23 mouse cellular contexts compared by ENCODE assay signal in the genomic region with DNA sequence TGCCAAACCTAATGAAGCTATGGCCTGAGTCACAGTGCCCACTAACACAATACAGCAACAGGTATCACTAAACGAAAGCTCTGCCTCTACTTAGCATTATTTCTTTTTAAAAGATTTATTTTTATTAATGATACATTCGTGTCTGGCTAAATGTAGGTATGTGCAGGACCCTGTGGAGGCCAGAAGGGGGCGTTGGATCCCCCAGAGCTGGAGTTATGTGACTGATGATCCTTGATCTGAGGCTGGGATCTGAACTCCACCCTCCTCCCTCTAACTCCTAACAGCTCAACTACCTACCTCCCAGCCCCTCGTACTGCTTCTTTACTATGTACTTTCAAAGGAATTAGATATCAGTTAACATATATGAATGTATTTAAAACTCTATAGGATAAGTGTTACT. TPM values are rescaled to one million over a fixed set of nuclear protein-coding genes. Genes with fewer than 3 reads are reported as not detected.
DNase-seq lines count a peak whose midpoint lies in the region; ATAC-seq and TF ChIP-seq lines count a peak whose summit lies in the region.
"Had no signal": no experiment of that assay in that cellular context is flagged by ENCODE, and none has a peak within 500 bp of the region (broad histone marks: within the 10 kb centered on the region; RNA-seq: fewer than 3 reads in every experiment).

No protein-coding gene starts in this region.

- no peak for TF ChIP-seq RAD21 in MEL (IDR thresholded peaks at IDR 0.05; ENCODE audit: low read depth, low read length)

- no peak for TF ChIP-seq EP300 in MEL (IDR thresholded peaks at IDR 0.05; ENCODE audit: low read depth in 1 of 2, low read length in 2 of 2)

- ATAC-seq in intestine, postnatal 0 days, result no peak
- no peak for ATAC-seq in intestine, embryonic 16.5 days
- ATAC-seq in midbrain, embryonic 11.5 days (ENCODE audit: low FRiP score), result no peak
- ATAC-seq in midbrain, embryonic 14.5 days (ENCODE audit: low FRiP score, low TSS enrichment), result no peak
- ATAC-seq in forebrain, embryonic 14.5 days, result no peak
- ATAC-seq: forebrain, embryonic 16.5 days; intestine, embryonic 15.5 days had no signal

- no peak overlapping the region for H3K4me2 ChIP-seq in intestine, postnatal 0 days (replicated peaks; ENCODE audit: low read depth)
- H3K4me2 ChIP-seq in intestine, embryonic 16.5 days (ENCODE audit: low read depth, low read length), result no peak overlapping the region
- no peak overlapping the region for H3K4me2 ChIP-seq in midbrain, embryonic 11.5 days
- no peak overlapping the region for H3K4me2 ChIP-seq in midbrain, embryonic 14.5 days (ENCODE audit: low read length)
- H3K4me2 ChIP-seq in forebrain, embryonic 14.5 days (ENCODE audit: low read length), result no peak overlapping the region
- H3K4me2 ChIP-seq: embryonic facial prominence, embryonic 13.5 days; heart, embryonic 13.5 days; hindbrain, embryonic 14.5 days; intestine, embryonic 15.5 days; neural tube, embryonic 13.5 days; stomach, embryonic 15.5 days had no signal

- no peak overlapping the region for H3K27ac ChIP-seq in intestine, postnatal 0 days (ENCODE audit: low read depth, low read length)
- no peak overlapping the region for H3K27ac ChIP-seq in intestine, embryonic 16.5 days (ENCODE audit: low read length)
- H3K27ac ChIP-seq in midbrain, embryonic 11.5 days (ENCODE audit: low read depth, low read length), result no peak overlapping the region
- no peak overlapping the region for H3K27ac ChIP-seq in midbrain, embryonic 14.5 days (replicated peaks; ENCODE audit: low read depth, low read length)
- H3K27ac ChIP-seq in MEL (ENCODE audit: control insufficient read depth, low read depth, low read length), result no peak overlapping the region
- H3K27ac ChIP-seq in small intestine, adult 2 months (ENCODE audit: insufficient read depth, low read depth, low read length), result no peak overlapping the region
- H3K27ac ChIP-seq in forebrain, embryonic 14.5 days (ENCODE audit: low read depth, low read length), result no peak overlapping the region
- H3K27ac ChIP-seq: embryonic facial prominence, embryonic 13.5 days; heart, embryonic 13.5 days; hindbrain, embryonic 14.5 days; intestine, embryonic 15.5 days; kidney, postnatal 0 days; macrophage; midbrain, embryonic 10.5 days; neural tube, embryonic 13.5 days; stomach, embryonic 15.5 days had no signal

- H3K4me1 ChIP-seq in intestine, postnatal 0 days (replicated peaks; ENCODE audit: control insufficient read depth, insufficient read depth, low read length), result peaks cover 4% of the 10 kb centered on the region; the same call in 1 of the 2 replicates
- 0 out of 2 replicates have a peak, but pooled peaks cover 7% of the 10 kb centered on the region for H3K4me1 ChIP-seq in intestine, embryonic 16.5 days (ENCODE audit: control insufficient read depth, insufficient read depth, low read length)
- H3K4me1 ChIP-seq in midbrain, embryonic 11.5 days (ENCODE audit: control insufficient read depth, insufficient read depth, low read length), result no peaks in the 10 kb centered on the region
- H3K4me1 ChIP-seq in midbrain, embryonic 14.5 days (ENCODE audit: control insufficient read depth, insufficient read depth, low read length), result no peaks in the 10 kb centered on the region
- peaks cover 9 to 17% of the 10 kb centered on the region in 2 experiments for H3K4me1 ChIP-seq in MEL (ENCODE audit: control insufficient read depth in 1 of 2, insufficient read depth in 2 of 2, low read length in 2 of 2)
- H3K4me1 ChIP-seq in small intestine, adult 2 months (ENCODE audit: control insufficient read depth, insufficient read depth, insufficient read length, low read length), result peaks cover 3% of the 10 kb centered on the region; the same call in 1 of the 2 replicates
- H3K4me1 ChIP-seq in forebrain, embryonic 14.5 days (ENCODE audit: control insufficient read depth, insufficient read depth, low read length), result no peaks in the 10 kb centered on the region
- H3K4me1 ChIP-seq: embryonic facial prominence, embryonic 13.5 days; heart, embryonic 13.5 days; intestine, embryonic 15.5 days; midbrain, embryonic 10.5 days; neural tube, embryonic 13.5 days; stomach, embryonic 15.5 days had no signal

- no peak overlapping the region for H3K4me3 ChIP-seq in intestine, postnatal 0 days (ENCODE audit: low read depth, low read length)
- H3K4me3 ChIP-seq in intestine, embryonic 16.5 days (ENCODE audit: low read length), result no peak overlapping the region
- H3K4me3 ChIP-seq in midbrain, embryonic 11.5 days (ENCODE audit: low read depth, low read length), result no peak overlapping the region
- H3K4me3 ChIP-seq in midbrain, embryonic 14.5 days (replicated peaks; ENCODE audit: low read depth, low read length), result no peak overlapping the region
- H3K4me3 ChIP-seq in MEL (ENCODE audit: control insufficient read depth in 1 of 2, insufficient read depth in 1 of 2, low read depth in 2 of 2, low read length in 2 of 2), result no peak overlapping the region
- no peak overlapping the region for H3K4me3 ChIP-seq in small intestine, adult 2 months (ENCODE audit: low read depth, low read length)
- H3K4me3 ChIP-seq in forebrain, embryonic 14.5 days (ENCODE audit: low read depth, low read length), result no peak overlapping the region
- H3K4me3 ChIP-seq: embryonic facial prominence, embryonic 13.5 days; heart, embryonic 13.5 days; intestine, embryonic 15.5 days; midbrain, embryonic 10.5 days; neural tube, embryonic 13.5 days; stomach, embryonic 15.5 days had no signal

- H3K9me3 ChIP-seq in intestine, postnatal 0 days (ENCODE audit: control insufficient read depth), result no peaks in the 10 kb centered on the region
- H3K9me3 ChIP-seq in intestine, embryonic 16.5 days (ENCODE audit: control insufficient read depth, low read length), result no peaks in the 10 kb centered on the region
- no peaks in the 10 kb centered on the region for H3K9me3 ChIP-seq in midbrain, embryonic 11.5 days (ENCODE audit: control insufficient read depth, low read length)
- no peaks in the 10 kb centered on the region for H3K9me3 ChIP-seq in midbrain, embryonic 14.5 days (ENCODE audit: control insufficient read depth, low read length)
- H3K9me3 ChIP-seq in MEL (replicated peaks; ENCODE audit: insufficient read depth, low read length), result no peaks in the 10 kb centered on the region
- H3K9me3 ChIP-seq in forebrain, embryonic 14.5 days (replicated peaks; ENCODE audit: control insufficient read depth, low read length), result no peaks in the 10 kb centered on the region
- H3K9me3 ChIP-seq: embryonic facial prominence, embryonic 13.5 days; heart, embryonic 13.5 days; intestine, embryonic 15.5 days; midbrain, embryonic 10.5 days; neural tube, embryonic 13.5 days; stomach, embryonic 15.5 days had no signal

- 69% methylated on average over 4 of the region's 4 CpGs for WGBS in intestine, postnatal 0 days
- 71% methylated on average over 4 of the region's 4 CpGs for WGBS in intestine, embryonic 16.5 days
- 70% methylated on average over 4 of the region's 4 CpGs for WGBS in midbrain, embryonic 11.5 days
- 74% methylated on average over 4 of the region's 4 CpGs for WGBS in midbrain, embryonic 14.5 days
- WGBS in small intestine, adult 2 months, result 81% methylated on average over 4 of the region's 4 CpGs
- 69% methylated on average over 4 of the region's 4 CpGs for WGBS in forebrain, embryonic 14.5 days

- H3K36me3 ChIP-seq in intestine, postnatal 0 days (ENCODE audit: control insufficient read depth, insufficient read depth), result no peaks in the 10 kb centered on the region
- no peaks in the 10 kb centered on the region for H3K36me3 ChIP-seq in intestine, embryonic 16.5 days (ENCODE audit: control insufficient read depth, insufficient read depth, low read length)
- H3K36me3 ChIP-seq in midbrain, embryonic 11.5 days (ENCODE audit: control insufficient read depth, insufficient read depth, low read length), result no peaks in the 10 kb centered on the region
- no peaks in the 10 kb centered on the region for H3K36me3 ChIP-seq in midbrain, embryonic 14.5 days (ENCODE audit: control insufficient read depth, insufficient read depth, low read length)
- peaks cover 0 to 19% of the 10 kb centered on the region in 2 experiments; a peak in 2 of 4 replicates for H3K36me3 ChIP-seq in MEL (ENCODE audit: control insufficient read depth in 1 of 2, insufficient read depth in 2 of 2, low read length in 2 of 2)
- no peaks in the 10 kb centered on the region for H3K36me3 ChIP-seq in small intestine, adult 2 months (ENCODE audit: control insufficient read depth, insufficient read depth, low read length)
- no peaks in the 10 kb centered on the region for H3K36me3 ChIP-seq in forebrain, embryonic 14.5 days (ENCODE audit: control insufficient read depth, insufficient read depth, low read length)
- H3K36me3 ChIP-seq: embryonic facial prominence, embryonic 13.5 days; heart, embryonic 13.5 days; intestine, embryonic 15.5 days; midbrain, embryonic 10.5 days; neural tube, embryonic 13.5 days; stomach, embryonic 15.5 days had no signal

- H3K79me2 ChIP-seq in MEL (ENCODE audit: control insufficient read depth, insufficient read depth, low read length, poor library complexity), result no peaks in the 10 kb centered on the region

- no peak overlapping the region for H3K9ac ChIP-seq in intestine, postnatal 0 days (ENCODE audit: low read depth, low read length)
- H3K9ac ChIP-seq in intestine, embryonic 16.5 days (ENCODE audit: low read depth, low read length), result no peak overlapping the region
- H3K9ac ChIP-seq in midbrain, embryonic 11.5 days (ENCODE audit: low read length), result no peak overlapping the region
- no peak overlapping the region for H3K9ac ChIP-seq in midbrain, embryonic 14.5 days (replicated peaks; ENCODE audit: low read length)
- no peak overlapping the region for H3K9ac ChIP-seq in MEL (ENCODE audit: control insufficient read depth, low read depth, low read length, poor library complexity, severe bottlenecking)
- no peak overlapping the region for H3K9ac ChIP-seq in forebrain, embryonic 14.5 days (ENCODE audit: low read length)
- H3K9ac ChIP-seq: embryonic facial prominence, embryonic 13.5 days; heart, embryonic 13.5 days; hindbrain, embryonic 14.5 days; intestine, embryonic 15.5 days; neural tube, embryonic 13.5 days; stomach, embryonic 15.5 days had no signal

- TF ChIP-seq POLR2A in MEL (IDR thresholded peaks at IDR 0.05; ENCODE audit: control insufficient read depth in 1 of 2, insufficient read depth in 1 of 2, low read depth in 1 of 2, low read length in 2 of 2, poor library complexity in 1 of 2), result no peak
- TF ChIP-seq POLR2A in small intestine, adult 2 months (IDR thresholded peaks at IDR 0.05; ENCODE audit: low read depth, low read length), result no peak

- peak; percentile 21; the same call in 1 of the 2 replicates for TF ChIP-seq CTCF in intestine, postnatal 0 days (IDR thresholded peaks at IDR 0.05; ENCODE audit: low read depth)
- TF ChIP-seq CTCF in MEL (IDR thresholded peaks at IDR 0.05 in 2 of 3, conservative IDR thresholded peaks at IDR 0.05 in 1 of 3; ENCODE audit: control insufficient read depth in 1 of 3, insufficient read depth in 1 of 3, low read depth in 2 of 3, low read length in 3 of 3, poor library complexity in 1 of 3, severe bottlenecking in 1 of 3), result peak in 2 of 3 experiments; percentile 17 to 43; a peak in 4 of 6 replicates
- TF ChIP-seq CTCF in small intestine, adult 2 months (IDR thresholded peaks at IDR 0.05; ENCODE audit: extremely low read depth, insufficient read length, insufficient replicate concordance, low read depth, low read length), result peak; percentile 11; the same call in 1 of the 2 replicates

- DNase-seq in midbrain, embryonic 11.5 days (ENCODE audit: low spot score, missing footprints), result peak; percentile 41
- DNase-seq in midbrain, embryonic 14.5 days, result no peak
- no peak for DNase-seq in MEL (ENCODE audit: low read depth, low spot score)
- no peak for DNase-seq in frontal cortex, postnatal 36 days (ENCODE audit: low spot score in 2 of 2)
- DNase-seq in forebrain, embryonic 14.5 days (ENCODE audit: low spot score), result no peak
- DNase-seq: adrenal gland, adult 8-10 months; cerebellum, postnatal 10 days; heart, postnatal 36 days; lung, adult 18-20 months; right cerebral cortex, postnatal 14 days had no signal

- no peaks in the 10 kb centered on the region for H3K27me3 ChIP-seq in intestine, postnatal 0 days (replicated peaks; ENCODE audit: control insufficient read depth, insufficient read depth, low read length)
- no peaks in the 10 kb centered on the region for H3K27me3 ChIP-seq in intestine, embryonic 16.5 days (replicated peaks; ENCODE audit: control insufficient read depth, insufficient read depth, low read length)
- no peaks in the 10 kb centered on the region for H3K27me3 ChIP-seq in midbrain, embryonic 11.5 days (ENCODE audit: control insufficient read depth, insufficient read depth, low read length)
- H3K27me3 ChIP-seq in midbrain, embryonic 14.5 days (ENCODE audit: control insufficient read depth, insufficient read depth, low read length), result no peaks in the 10 kb centered on the region
- no peaks in the 10 kb centered on the region for H3K27me3 ChIP-seq in MEL (ENCODE audit: control insufficient read depth in 1 of 2, insufficient read depth in 2 of 2, low read length in 2 of 2)
- no peaks in the 10 kb centered on the region for H3K27me3 ChIP-seq in small intestine, adult 2 months (ENCODE audit: control insufficient read depth, insufficient read depth, low read length)
- H3K27me3 ChIP-seq in forebrain, embryonic 14.5 days (replicated peaks; ENCODE audit: control insufficient read depth, insufficient read depth, low read length), result no peaks in the 10 kb centered on the region
- H3K27me3 ChIP-seq: embryonic facial prominence, embryonic 13.5 days; heart, embryonic 13.5 days; intestine, embryonic 15.5 days; neural tube, embryonic 13.5 days; stomach, embryonic 15.5 days had no signal

RNA-seq across cellular contexts. Expression of a gene that starts 2.7 kb away (rescaled TPM):
- 0.35 and 0.72 TPM in 2 replicates for polyA plus RNA-seq in intestine, postnatal 0 days (2015; fragmentation: Nextera tagmentation; extraction: Ambion mirVana)
- 0.79 and 0.82 TPM in 2 replicates for polyA plus RNA-seq in intestine, embryonic 16.5 days (2015; fragmentation: Nextera tagmentation; extraction: Ambion mirVana)
- 1.1 and 1.5 TPM in 2 replicates for polyA plus RNA-seq in midbrain, embryonic 11.5 days (2014; fragmentation: Nextera tagmentation; extraction: Ambion mirVana)
- polyA plus RNA-seq in midbrain, embryonic 14.5 days (2014; fragmentation: Nextera tagmentation; extraction: Ambion mirVana), result 2.1 and 2.4 TPM in 2 replicates
- total RNA-seq in MEL (2012; rRNA removed), result 12.3 and 15.4 TPM in 2 replicates
- 100 to 1,000 TPM in 1 of 2 experiments, 10 to 100 TPM in 1; 19.5 to 143 TPM for polyA plus RNA-seq in MEL (2012; ENCODE audit: insufficient read depth in 1 of 2, insufficient read length in 2 of 2, low read depth in 1 of 2, low replicate concordance in 2 of 2, missing spikeins in 1 of 2)
- 2.9 and 10.7 TPM in 2 replicates for polyA plus RNA-seq in small intestine, adult 2 months (2012; rRNA removed)
- 1.7 and 1.9 TPM in 2 replicates for polyA plus RNA-seq in forebrain, embryonic 14.5 days (2014; fragmentation: Nextera tagmentation; extraction: Ambion mirVana)

RNA-seq across cellular contexts. Expression of a gene that starts 5.2 kb away (rescaled TPM):
- polyA plus RNA-seq in intestine, postnatal 0 days (2015; fragmentation: Nextera tagmentation; extraction: Ambion mirVana), result 169 and 176 TPM in 2 replicates
- polyA plus RNA-seq in intestine, embryonic 16.5 days (2015; fragmentation: Nextera tagmentation; extraction: Ambion mirVana), result 234 and 240 TPM in 2 replicates
- polyA plus RNA-seq in midbrain, embryonic 11.5 days (2014; fragmentation: Nextera tagmentation; extraction: Ambion mirVana), result 277 and 302 TPM in 2 replicates
- 160 and 162 TPM in 2 replicates for polyA plus RNA-seq in midbrain, embryonic 14.5 days (2014; fragmentation: Nextera tagmentation; extraction: Ambion mirVana)
- total RNA-seq in MEL (2012; rRNA removed), result 258 and 260 TPM in 2 replicates
- 100 to 1,000 TPM in 1 of 2 experiments, 10 to 100 TPM in 1; 58.5 to 288 TPM for polyA plus RNA-seq in MEL (2012; ENCODE audit: insufficient read depth in 1 of 2, insufficient read length in 2 of 2, low read depth in 1 of 2, low replicate concordance in 2 of 2, missing spikeins in 1 of 2)
- 13.7 and 38.9 TPM in 2 replicates for polyA plus RNA-seq in small intestine, adult 2 months (2012; rRNA removed)
- 210 TPM in 2 replicates for polyA plus RNA-seq in forebrain, embryonic 14.5 days (2014; fragmentation: Nextera tagmentation; extraction: Ambion mirVana)

RNA-seq across cellular contexts. Expression of a gene that starts 45.2 kb away (rescaled TPM):
- 35.9 and 42.6 TPM in 2 replicates for polyA plus RNA-seq in intestine, postnatal 0 days (2015; fragmentation: Nextera tagmentation; extraction: Ambion mirVana)
- polyA plus RNA-seq in intestine, embryonic 16.5 days (2015; fragmentation: Nextera tagmentation; extraction: Ambion mirVana), result 50.8 and 51.6 TPM in 2 replicates
- polyA plus RNA-seq in midbrain, embryonic 11.5 days (2014; fragmentation: Nextera tagmentation; extraction: Ambion mirVana), result 57.5 and 59.7 TPM in 2 replicates
- 129 and 140 TPM in 2 replicates for polyA plus RNA-seq in midbrain, embryonic 14.5 days (2014; fragmentation: Nextera tagmentation; extraction: Ambion mirVana)
- total RNA-seq in MEL (2012; rRNA removed), result 24.7 and 28.8 TPM in 2 replicates
- polyA plus RNA-seq in MEL (2012; ENCODE audit: insufficient read depth in 1 of 2, insufficient read length in 2 of 2, low read depth in 1 of 2, low replicate concordance in 2 of 2, missing spikeins in 1 of 2), result 10 to 100 TPM in 1 of 2 experiments, not detected in 1; 33.8 TPM
- 8.0 and 31.2 TPM in 2 replicates for polyA plus RNA-seq in small intestine, adult 2 months (2012; rRNA removed)
- 73.7 and 122 TPM in 2 replicates for polyA plus RNA-seq in forebrain, embryonic 14.5 days (2014; fragmentation: Nextera tagmentation; extraction: Ambion mirVana)
